Mouse (Mus musculus) megakaryocyte, adult 5-6 weeks (primary cell): Measurements from ENCODE around the gene Dgkd. TPM values are rescaled to one million over a fixed set of nuclear protein-coding genes. Genes with fewer than 3 reads are reported as not detected.

Experiments
- ATAC-seq: 2 replicates; pipeline ENCODE4 v1.8.0; 2016; ENCODE audit warnings: mild to moderate bottlenecking, inconsistent platforms; ENCODE audit not compliant: poor library complexity, severe bottlenecking
- total RNA-seq, 2 experiments: library from RNA; stranded (forward) in 1 of 2; stranded (reverse) in 1 of 2; fragments of 153-499, 151-499 nt in 1 of 2; fragments of 221-1000, 200-1000 nt in 1 of 2; gene quantifications; 2 replicates each; pipeline versions ENCODE4 v1.2.3 to v1.2.4; 2015 to 2017

Gene Dgkd
- total RNA-seq, 2 experiments from 2014 or later: 52.2 to 59.7 TPM

DNA sequence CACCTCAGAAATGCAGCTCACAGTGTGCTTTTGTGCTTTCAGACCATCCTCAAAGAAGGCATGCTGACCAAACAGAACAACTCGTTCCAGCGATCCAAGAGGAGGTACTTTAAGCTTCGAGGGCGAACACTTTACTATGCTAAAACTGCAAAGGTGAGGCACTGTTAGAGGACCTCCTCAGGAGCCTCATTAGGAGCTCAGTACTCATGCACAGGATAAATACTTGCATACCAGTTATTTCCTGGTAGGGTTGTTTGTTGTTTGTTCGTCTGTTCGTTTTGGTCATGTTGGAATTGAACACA lies 27.2 kb downstream of the Dgkd start:
- ATAC-seq: no peak

DNA sequence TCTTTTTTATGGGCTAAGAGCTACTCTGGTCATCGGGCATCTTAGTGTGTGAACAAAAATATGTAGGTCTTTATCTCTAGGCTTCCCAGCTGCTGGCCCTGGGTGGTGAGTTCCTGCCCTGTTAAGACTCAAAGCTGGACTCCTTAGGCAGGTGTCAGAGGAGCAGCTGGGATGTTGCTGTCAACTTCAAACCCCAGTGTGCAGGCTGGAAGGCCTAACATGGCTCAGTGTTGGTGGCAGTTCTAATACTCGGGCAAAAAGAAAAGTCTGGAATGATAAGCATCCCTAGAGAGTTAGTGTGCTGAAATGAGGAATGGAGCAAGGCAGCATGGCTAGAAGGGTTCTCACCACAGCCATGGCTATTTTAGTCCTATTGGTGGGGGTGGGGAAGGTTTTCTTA lies 27.8 kb downstream of the Dgkd start:
- ATAC-seq: no peak

DNA sequence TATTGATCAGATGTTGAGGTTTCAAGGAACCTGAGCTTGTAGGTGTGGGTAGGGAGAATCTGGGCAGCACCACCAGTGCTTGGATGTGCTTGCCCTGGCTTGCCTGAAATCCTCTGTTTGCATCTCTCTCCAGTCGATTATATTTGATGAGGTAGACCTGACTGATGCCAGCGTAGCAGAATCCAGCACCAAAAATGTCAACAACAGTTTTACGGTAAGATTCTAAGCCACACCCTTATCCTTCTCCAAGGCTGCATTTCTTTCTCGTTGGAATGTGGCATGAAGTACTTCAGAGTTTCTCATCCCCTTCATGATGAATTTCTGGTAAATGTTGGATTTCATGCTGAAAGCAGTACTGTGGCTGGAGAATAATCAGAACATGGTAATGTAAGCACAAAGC lies 28.6 kb downstream of the Dgkd start:
- no peak for ATAC-seq

- no peak for ATAC-seq
Measured at GRCm38 (mm10) chr1:87882554-87882953, 29.5 kb downstream of the Dgkd start.

DNA sequence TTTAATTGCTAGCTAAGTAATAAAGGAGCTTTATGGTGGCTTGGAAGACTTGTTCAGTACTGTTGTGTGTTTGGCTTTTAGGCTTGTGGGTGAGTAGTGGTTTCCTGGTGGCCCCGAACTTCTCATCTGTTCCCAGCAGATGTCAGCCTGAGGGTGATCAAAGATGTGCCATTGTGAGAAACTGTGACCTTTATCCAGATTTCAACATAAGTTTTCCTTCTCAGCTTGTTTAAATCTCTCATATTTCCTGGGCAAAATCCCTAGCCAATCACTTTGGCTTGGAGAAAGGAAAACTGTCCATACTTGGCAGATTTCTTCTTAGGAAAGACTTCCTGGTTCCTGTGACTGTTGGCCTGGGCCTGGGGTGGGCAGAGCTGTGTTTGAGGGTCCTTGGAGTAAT lies 37.9 kb downstream of the Dgkd start:
- ATAC-seq: no peak

GRCm38 (mm10) chr1:87891634-87892033 lies 38.5 kb downstream of the Dgkd start:
- no peak for ATAC-seq

DNA sequence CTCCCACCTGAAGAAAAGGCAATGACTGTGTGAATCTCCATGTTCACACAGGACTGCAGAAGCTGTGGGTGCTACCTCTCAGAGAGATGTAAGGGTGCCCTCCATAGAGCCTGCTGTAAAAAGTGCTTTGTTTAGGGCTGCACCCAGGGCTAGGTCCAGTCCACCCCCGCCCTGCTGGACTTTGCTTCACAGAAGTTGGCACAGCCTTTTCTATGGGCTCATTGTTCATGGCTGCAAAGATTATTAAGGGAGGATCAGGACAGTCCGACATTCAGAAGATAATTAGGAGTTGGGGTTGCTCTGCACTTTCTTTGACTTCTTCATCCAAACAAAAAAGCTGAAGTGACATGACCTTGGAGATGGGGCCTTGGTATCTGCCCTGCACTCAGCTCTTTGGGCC lies 39.4 kb downstream of the Dgkd start:
- no peak for ATAC-seq

GRCm38 (mm10) chr1:87893414-87893813 lies 40.3 kb downstream of the Dgkd start:
- no peak for ATAC-seq

DNA sequence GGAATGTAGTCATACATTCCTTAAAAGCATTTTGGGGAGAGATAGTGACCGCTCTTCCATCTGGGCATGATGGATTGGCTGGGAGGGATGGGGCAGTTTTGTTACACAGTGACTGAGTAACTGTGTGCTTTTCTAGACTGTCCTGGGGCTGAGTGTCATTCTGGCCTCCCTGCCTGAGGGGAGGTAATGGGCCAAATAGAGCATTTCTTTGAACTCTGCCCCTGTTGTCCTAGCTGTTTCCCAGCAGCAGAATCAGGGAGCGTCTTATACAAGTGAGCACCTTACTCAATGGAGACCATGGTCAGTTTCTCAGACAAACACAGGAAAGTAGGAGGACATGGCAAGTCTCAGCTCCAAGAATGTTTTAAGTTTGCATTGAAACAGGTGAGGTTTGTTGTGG lies 43.8 kb downstream of the Dgkd start:
- ATAC-seq: no peak

- ATAC-seq: no peak
Measured at GRCm38 (mm10) chr1:87899701-87900100, 46.6 kb downstream of the Dgkd start.

GRCm38 (mm10) chr1:87900979-87901378 lies 47.9 kb downstream of the Dgkd start:
- ATAC-seq: peak; percentile 92

GRCm38 (mm10) chr1:87902186-87902585 lies 49.1 kb downstream of the Dgkd start:
- no peak for ATAC-seq

- ATAC-seq: 0 out of 2 replicates have a peak, but pooled peaks have one; percentile 47
Measured at GRCm38 (mm10) chr1:87906361-87906956, 53.4 kb downstream of the Dgkd start.

GRCm38 (mm10) chr1:87908006-87908405 lies 54.9 kb downstream of the Dgkd start:
- ATAC-seq: no peak

DNA sequence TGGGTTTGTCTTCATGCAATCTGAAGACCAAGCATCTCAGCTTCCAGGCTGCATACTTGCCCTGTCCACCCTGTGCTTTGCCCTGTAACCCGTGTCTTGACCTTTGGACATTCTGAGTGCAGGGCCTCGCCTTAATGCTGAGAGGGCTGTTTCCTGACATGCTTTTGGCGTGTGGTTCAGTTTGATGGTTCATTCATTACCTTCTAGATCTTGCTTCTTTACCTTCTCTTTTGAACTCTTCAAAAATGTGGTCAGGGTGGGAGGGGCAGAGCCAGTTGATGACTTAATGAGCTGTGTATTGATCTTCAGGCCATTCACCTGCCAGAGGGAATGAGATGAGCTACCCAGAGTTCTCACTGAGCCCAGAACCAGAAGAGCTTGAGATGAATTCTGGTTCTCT lies 55.6 kb downstream of the Dgkd start:
- ATAC-seq: no peak

GRCm38 (mm10) chr1:87909565-87909964 lies 56.5 kb downstream of the Dgkd start:
- ATAC-seq: no peak

DNA sequence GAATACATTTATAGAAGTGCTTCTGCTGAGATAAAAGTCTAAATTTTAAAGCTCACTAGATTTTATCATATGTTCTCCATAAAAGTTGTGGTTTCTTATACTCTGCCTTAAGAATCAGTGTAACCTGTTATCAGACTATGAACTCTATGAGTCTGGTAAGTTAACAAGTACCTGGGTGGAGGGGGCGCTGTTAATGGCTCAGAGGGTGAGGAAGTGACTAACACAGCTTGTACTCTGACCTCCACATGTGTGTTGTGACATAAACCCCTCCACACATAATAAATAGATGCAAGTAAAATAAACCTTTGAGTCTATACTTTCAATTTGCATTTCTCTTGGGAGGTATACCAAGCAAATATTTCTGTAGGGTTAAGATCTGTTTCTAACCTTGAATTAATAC lies 57.3 kb downstream of the Dgkd start:
- ATAC-seq: no peak

DNA sequence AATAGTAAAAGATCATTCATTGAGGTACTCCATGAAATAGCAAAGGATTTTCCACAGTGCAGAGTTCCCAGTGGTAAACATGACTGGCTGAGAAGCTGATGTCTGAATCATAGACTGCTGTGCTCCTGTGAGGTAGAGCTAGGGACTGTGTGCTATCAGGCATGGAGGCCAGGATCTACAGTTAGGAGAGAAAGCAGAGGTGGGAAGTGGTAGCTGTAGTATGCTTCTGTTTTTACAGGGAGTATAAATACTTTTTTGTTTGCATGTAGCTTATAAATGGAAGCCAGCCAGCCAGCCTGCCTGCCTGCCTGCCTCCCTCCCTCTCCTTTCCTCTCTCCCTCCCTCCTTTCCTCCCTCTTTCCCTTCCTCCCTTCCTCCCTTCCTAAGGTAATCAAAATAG lies 60.3 kb downstream of the Dgkd start:
- no peak for ATAC-seq

GRCm38 (mm10) chr1:87917361-87917760 lies 64.3 kb downstream of the Dgkd start:
- ATAC-seq: no peak

DNA sequence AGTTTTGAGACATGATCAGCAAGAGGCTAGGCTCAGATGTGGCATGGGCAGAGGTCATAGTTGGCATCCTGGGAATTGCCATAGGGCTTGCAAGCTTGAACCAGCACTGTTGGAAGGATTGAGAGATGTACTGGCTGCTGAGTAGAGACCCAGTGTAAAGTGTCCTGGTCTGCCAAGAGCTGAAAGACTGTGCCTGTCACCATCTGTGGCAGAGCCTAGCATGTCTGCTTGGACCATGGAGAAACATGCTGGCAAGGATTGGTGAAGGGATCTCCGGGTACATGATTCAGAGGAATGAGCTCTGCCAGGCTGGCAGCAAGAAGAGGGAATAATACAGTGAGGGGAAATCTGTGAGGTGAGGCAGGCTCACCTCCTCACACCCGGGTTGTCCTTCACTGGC lies 65.0 kb downstream of the Dgkd start:
- ATAC-seq: no peak

- no peak for ATAC-seq
Measured at GRCm38 (mm10) chr1:87920056-87920614, 67.0 kb downstream of the Dgkd start.

GRCm38 (mm10) chr1:87922666-87923065 lies 69.6 kb downstream of the Dgkd start:
- no peak for ATAC-seq

- no peak for ATAC-seq
Measured at GRCm38 (mm10) chr1:87924888-87925287, 71.8 kb downstream of the Dgkd start.
